Mouse (Mus musculus) left cerebral cortex, postnatal 10 days (tissue): ENCODE measurements around the gene Olfr898. TPM values are rescaled to one million over a fixed set of nuclear protein-coding genes. Genes with fewer than 3 reads are reported as not detected.

Experiments used
- DNase-seq, 2 experiments: peaks; one replicate each; pipeline ENCODE4 v3.0.0; 2021 to 2022; ENCODE audit warnings: low spot score in 2 of 2, mixed read lengths in 1 of 2; ENCODE audit errors: extremely low spot score in 1 of 2
- intact Hi-C: fragments of 180-260 bp; cut with DNase I; formaldehyde crosslinking; loops from one replicate; pipeline ENCODE4 v1.15.1; 2025
- total RNA-seq, 2 experiments: library from RNA; stranded (reverse); gene quantifications; 2 replicates each; pipeline ENCODE4 v1.2.3; 2021

Gene Olfr898
- total RNA-seq = not detected

GRCm38 (mm10) chr9:38348111-38348510 lies at the start of gene Olfr898:
Gene Olfr898, plus strand, starts transcription at chr9:38348411.
- DNase-seq = no peak
- intact Hi-C loops = no loop called here

- no peak for DNase-seq
- intact Hi-C loops = no loop called here
Observed at GRCm38 (mm10) chr9:38328760-38329159, 19.5 kb upstream of the Olfr898 start, which contains the start of gene Olfr25. Gene Olfr25, plus strand, starts transcription at chr9:38329060.

GRCm38 (mm10) chr9:38366596-38366995 lies 18.4 kb downstream of the Olfr898 start, which contains the start of gene Olfr250:
Gene Olfr250, plus strand, starts transcription at chr9:38366896.
- intact Hi-C loops = no loop called here
- DNase-seq = no peak

GRCm38 (mm10) chr9:38376786-38377185 lies 28.6 kb downstream of the Olfr898 start, which contains the start of gene Olfr251:
Gene Olfr251, plus strand, starts transcription at chr9:38377086.
- intact Hi-C loops = no loop called here

GRCm38 (mm10) chr9:38401398-38401797 lies 53.2 kb downstream of the Olfr898 start, which contains the start of gene Olfr147:
Gene Olfr147, plus strand, starts transcription at chr9:38401698.
- intact Hi-C loops = no loop called here
- no peak for DNase-seq

More at GRCm38 (mm10) chr9:38376786-38377185, 28.6 kb downstream of the Olfr898 start, which contains the start of gene Olfr251:
- no peak for DNase-seq

Other genes starting within 250 kb of the Olfr898 start
- not detected for gene Olfr888, start 240.3 kb upstream of the Olfr898 start, total RNA-seq
- not detected for gene Olfr889, start 233.2 kb upstream of the Olfr898 start, total RNA-seq
- gene Olfr890, start 205.9 kb upstream of the Olfr898 start, total RNA-seq = not detected
- gene Olfr891, start 167.6 kb upstream of the Olfr898 start, total RNA-seq = not detected
- gene Olfr893, start 140.0 kb upstream of the Olfr898 start, total RNA-seq = not detected
- not detected for gene Olfr894, start 130.4 kb upstream of the Olfr898 start, total RNA-seq
- not detected for gene Olfr143, start 95.6 kb upstream of the Olfr898 start, total RNA-seq
- not detected for gene Olfr895, start 80.6 kb upstream of the Olfr898 start, total RNA-seq
- not detected for gene Olfr896-ps1, start 57.3 kb upstream of the Olfr898 start, total RNA-seq
- not detected for gene Olfr25, start 19.4 kb upstream of the Olfr898 start, total RNA-seq
- not detected for gene Olfr250, start 18.5 kb downstream of the Olfr898 start, total RNA-seq
- gene Olfr251, start 28.7 kb downstream of the Olfr898 start, total RNA-seq = not detected
- not detected for gene Olfr147, start 53.3 kb downstream of the Olfr898 start, total RNA-seq
- gene Olfr901, start 81.0 kb downstream of the Olfr898 start, total RNA-seq = not detected
- gene Olfr902, start 99.2 kb downstream of the Olfr898 start, total RNA-seq = not detected
- not detected for gene Olfr904, start 114.7 kb downstream of the Olfr898 start, total RNA-seq
- gene Olfr905, start 122.7 kb downstream of the Olfr898 start, total RNA-seq = not detected
- not detected for gene Olfr906, start 138.7 kb downstream of the Olfr898 start, total RNA-seq
- gene Olfr907, start 147.4 kb downstream of the Olfr898 start, total RNA-seq = not detected
- gene Olfr911-ps1, start 173.2 kb downstream of the Olfr898 start, total RNA-seq = not detected
- not detected for gene Olfr910, start 189.4 kb downstream of the Olfr898 start, total RNA-seq
- gene Olfr912, start 231.8 kb downstream of the Olfr898 start, total RNA-seq = not detected
- not detected for gene Olfr913, start 244.3 kb downstream of the Olfr898 start, total RNA-seq